Mouse (Mus musculus): ENCODE results near the gene Cxcl3. TPM values are rescaled to one million over a fixed set of nuclear protein-coding genes. Genes with fewer than 3 reads are reported as not detected.
"Not testable (repeated sequence)": the region's sequence is repeated elsewhere in the genome, so short reads cannot be mapped to it uniquely, and the experiment has no call there.

Cxcl3 gene
- total RNA-seq, 2 experiments from 2014 or later = not detected

- ATAC-seq (replicated peaks; ENCODE audit: low FRiP score, poor library complexity, severe bottlenecking) = no peak
Observed at GRCm38 (mm10) chr5:90788114-90788513, 2.2 kb downstream of the Cxcl3 start.

- ATAC-seq (replicated peaks; ENCODE audit: low FRiP score, poor library complexity, severe bottlenecking) = no peak
Observed at GRCm38 (mm10) chr5:90789306-90790073, 3.6 kb downstream of the Cxcl3 start.

GRCm38 (mm10) chr5:90790074-90790502 is 4.2 kb downstream of the Cxcl3 start:
- ATAC-seq (replicated peaks; ENCODE audit: low FRiP score, poor library complexity, severe bottlenecking) = no peak

- ATAC-seq (replicated peaks; ENCODE audit: low FRiP score, poor library complexity, severe bottlenecking) = no peak
Observed at GRCm38 (mm10) chr5:90794195-90794625, 8.3 kb downstream of the Cxcl3 start, which contains the start of gene Cxcl15. Gene Cxcl15, plus strand, starts transcription at chr5:90794534.

GRCm38 (mm10) chr5:90795392-90795791 is 9.5 kb downstream of the Cxcl3 start:
- not testable (repeated sequence) for ATAC-seq (replicated peaks; ENCODE audit: low FRiP score, poor library complexity, severe bottlenecking)

GRCm38 (mm10) chr5:90804574-90804973 is 18.7 kb downstream of the Cxcl3 start:
- no peak for ATAC-seq (replicated peaks; ENCODE audit: low FRiP score, poor library complexity, severe bottlenecking)

GRCm38 (mm10) chr5:90806050-90806449 is 20.1 kb downstream of the Cxcl3 start:
- ATAC-seq (replicated peaks; ENCODE audit: low FRiP score, poor library complexity, severe bottlenecking) = no peak

GRCm38 (mm10) chr5:90807176-90807950 is 21.5 kb downstream of the Cxcl3 start:
- no peak for ATAC-seq (replicated peaks; ENCODE audit: low FRiP score, poor library complexity, severe bottlenecking)

- no peak for ATAC-seq (replicated peaks; ENCODE audit: low FRiP score, poor library complexity, severe bottlenecking)
Observed at GRCm38 (mm10) chr5:90819756-90820155, 33.9 kb downstream of the Cxcl3 start.

GRCm38 (mm10) chr5:90832145-90832767 is 46.4 kb downstream of the Cxcl3 start:
- no peak for ATAC-seq (replicated peaks; ENCODE audit: low FRiP score, poor library complexity, severe bottlenecking)

- ATAC-seq (replicated peaks; ENCODE audit: low FRiP score, poor library complexity, severe bottlenecking) = no peak
Observed at GRCm38 (mm10) chr5:90832768-90833388, 47.0 kb downstream of the Cxcl3 start.

- no peak for ATAC-seq (replicated peaks; ENCODE audit: low FRiP score, poor library complexity, severe bottlenecking)
Observed at GRCm38 (mm10) chr5:90834436-90834835, 48.5 kb downstream of the Cxcl3 start.

- no peak for ATAC-seq (replicated peaks; ENCODE audit: low FRiP score, poor library complexity, severe bottlenecking)
Observed at GRCm38 (mm10) chr5:90838582-90838981, 52.7 kb downstream of the Cxcl3 start.

Other genes starting within 250 kb of the Cxcl3 start
- gene 5830473C10Rik, start 225.0 kb upstream of the Cxcl3 start, total RNA-seq (2015; ENCODE audit: low replicate concordance) = not detected in 2 replicates
- gene 5830473C10Rik, start 225.0 kb upstream of the Cxcl3 start, total RNA-seq (2017; ENCODE audit: low replicate concordance) = not detected in 2 replicates
- gene Rassf6, start 145.4 kb upstream of the Cxcl3 start, total RNA-seq (2015; ENCODE audit: low replicate concordance) = not detected in 2 replicates
- not detected in 2 replicates for gene Rassf6, start 145.4 kb upstream of the Cxcl3 start, total RNA-seq (2017; ENCODE audit: low replicate concordance)
- not detected in 2 replicates for gene Cxcl5, start 26.7 kb upstream of the Cxcl3 start, total RNA-seq (2015; ENCODE audit: low replicate concordance)
- gene Cxcl5, start 26.7 kb upstream of the Cxcl3 start, total RNA-seq (2017; ENCODE audit: low replicate concordance) = not detected in 2 replicates
- 2.5 and 4.7 TPM in 2 replicates for gene Ppbp, start 17.6 kb upstream of the Cxcl3 start, total RNA-seq (2015; ENCODE audit: low replicate concordance)
- gene Ppbp, start 17.6 kb upstream of the Cxcl3 start, total RNA-seq (2017; ENCODE audit: low replicate concordance) = 0.64 and 7.8 TPM in 2 replicates
- gene Pf4, start 13.7 kb upstream of the Cxcl3 start, total RNA-seq (2015; ENCODE audit: low replicate concordance) = 12.6 and 63.4 TPM in 2 replicates
- gene Pf4, start 13.7 kb upstream of the Cxcl3 start, total RNA-seq (2017; ENCODE audit: low replicate concordance) = 3.0 and 5.3 TPM in 2 replicates
- gene Cxcl15, start 8.4 kb downstream of the Cxcl3 start, total RNA-seq (2015; ENCODE audit: low replicate concordance) = not detected in 2 replicates
- not detected in 2 replicates for gene Cxcl15, start 8.4 kb downstream of the Cxcl3 start, total RNA-seq (2017; ENCODE audit: low replicate concordance)
- gene Cxcl1, start 105.1 kb downstream of the Cxcl3 start, total RNA-seq (2015; ENCODE audit: low replicate concordance) = not detected in 2 replicates
- gene Cxcl1, start 105.1 kb downstream of the Cxcl3 start, total RNA-seq (2017; ENCODE audit: low replicate concordance) = not detected in 2 replicates
- gene Cxcl2, start 117.8 kb downstream of the Cxcl3 start, total RNA-seq (2015; ENCODE audit: low replicate concordance) = 2.9 TPM in 1 of 2 replicates, not detected in the other
- 1.1 TPM in 1 of 2 replicates, not detected in the other for gene Cxcl2, start 117.8 kb downstream of the Cxcl3 start, total RNA-seq (2017; ENCODE audit: low replicate concordance)
- gene Mthfd2l, start 145.0 kb downstream of the Cxcl3 start, total RNA-seq (2015; ENCODE audit: low replicate concordance) = not detected in 2 replicates
- gene Mthfd2l, start 145.0 kb downstream of the Cxcl3 start, total RNA-seq (2017; ENCODE audit: low replicate concordance) = 3.7 and 6.5 TPM in 2 replicates
- not detected in 2 replicates for gene Epgn, start 241.4 kb downstream of the Cxcl3 start, total RNA-seq (2015; ENCODE audit: low replicate concordance)
- not detected in 2 replicates for gene Epgn, start 241.4 kb downstream of the Cxcl3 start, total RNA-seq (2017; ENCODE audit: low replicate concordance)

Measured in erythroid progenitor cell, adult 5-6 weeks (primary cell).